Mouse (Mus musculus) heart, embryonic 15.5 days (tissue): ENCODE measurements around the gene A4galt. TPM values are rescaled to one million over a fixed set of nuclear protein-coding genes. Genes with fewer than 3 reads are reported as not detected.

Experiments
- ATAC-seq: fragments of 200-750 bp; cut with Nextera tagmentation; replicated peaks from 2 replicates; pipeline ENCODE4 v1.8.0; 2017; ENCODE audit warnings: low read depth, moderate TSS enrichment; ENCODE audit not compliant: insufficient number of reproducible peaks, insufficient read depth, low FRiP score
- H3K27ac ChIP-seq: fragments of 300-500 bp; sonication (generic); 2 replicates; pipeline ENCODE4 v1.5.1; 2015; ENCODE audit warnings: mild to moderate bottlenecking, inconsistent platforms
- H3K27me3 ChIP-seq: fragments of 300-500 bp; sonication (generic); 2 replicates; pipeline ENCODE4 v1.6.1; 2015; ENCODE audit warnings: inconsistent platforms
- H3K36me3 ChIP-seq: fragments of 300-500 bp; sonication (generic); 2 replicates; pipeline ENCODE4 v1.6.1; 2015; ENCODE audit warnings: mild to moderate bottlenecking, inconsistent platforms
- H3K4me1 ChIP-seq: fragments of 300-500 bp; sonication (generic); replicated peaks from 2 replicates; pipeline ENCODE4 v1.6.1; 2015; ENCODE audit warnings: inconsistent platforms
- H3K4me2 ChIP-seq: fragments of 300-500 bp; sonication (generic); 2 replicates; pipeline ENCODE4 v1.6.1; 2015; ENCODE audit warnings: inconsistent platforms, mild to moderate bottlenecking, moderate library complexity
- H3K4me3 ChIP-seq: fragments of 300-500 bp; sonication (generic); 2 replicates; pipeline ENCODE4 v1.5.1; 2015; ENCODE audit warnings: mild to moderate bottlenecking, inconsistent platforms
- H3K9ac ChIP-seq: fragments of 300-500 bp; sonication (generic); 2 replicates; pipeline ENCODE4 v1.6.1; 2015; ENCODE audit warnings: mild to moderate bottlenecking, inconsistent platforms
- H3K9me3 ChIP-seq: fragments of 300-500 bp; sonication (generic); replicated peaks from 2 replicates; pipeline ENCODE4 v1.6.1; 2016; ENCODE audit warnings: inconsistent platforms
- WGBS: fragments of 180-500 bp; shearing (Covaris S2); methylation state at CpG from one replicate; pipeline ENCODE4 v1.1.7; 2015; ENCODE audit warnings: mixed read lengths; 5-methylcytosine and 5-hydroxymethylcytosine counted together
- polyA plus RNA-seq: library from polyadenylated mRNA; unstranded; fragments of >200 nt; fragmentation: Nextera tagmentation; extraction: Ambion mirVana; gene quantifications from 2 replicates; pipeline ENCODE4 v1.2.1, GENCODE M21; 2015

The A4galt gene
- polyA plus RNA-seq, 1 experiment from 2014 or later, result 1.3 TPM

DNA sequence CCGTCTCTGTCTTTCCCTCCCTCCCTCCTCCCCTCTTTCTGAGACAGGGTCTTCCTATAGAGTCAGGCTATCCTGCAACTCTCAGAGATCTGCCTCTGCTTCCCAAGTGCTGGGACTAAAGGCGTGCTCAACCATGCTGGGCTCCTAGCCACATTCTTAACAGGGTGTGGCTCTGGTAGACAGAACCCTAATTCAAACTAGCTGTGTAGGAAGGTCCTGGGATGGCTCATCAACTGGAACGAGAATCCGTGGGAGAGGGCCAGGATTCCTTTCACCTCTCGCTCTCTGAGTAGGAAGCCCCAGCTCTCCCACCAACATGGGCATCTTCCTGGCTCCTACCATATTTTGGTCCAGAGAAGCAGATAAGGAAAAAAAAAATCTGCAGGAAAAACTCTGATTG, 69.2 kb downstream of the A4galt start:
- no peak overlapping the region for H3K27ac ChIP-seq
- 45% methylated on average over 5 of the region's 5 CpGs for WGBS
- 0 out of 2 replicates have a peak, but pooled peaks cover 2% of the 10 kb centered on the region for H3K4me1 ChIP-seq
- no peaks in the 10 kb centered on the region for H3K27me3 ChIP-seq
- no peak overlapping the region for H3K4me2 ChIP-seq
- no peak overlapping the region for H3K4me3 ChIP-seq
- no peak for ATAC-seq
- H3K9ac ChIP-seq, result no peak overlapping the region
- H3K36me3 ChIP-seq, result no peaks in the 10 kb centered on the region
- H3K9me3 ChIP-seq, result no peaks in the 10 kb centered on the region

DNA sequence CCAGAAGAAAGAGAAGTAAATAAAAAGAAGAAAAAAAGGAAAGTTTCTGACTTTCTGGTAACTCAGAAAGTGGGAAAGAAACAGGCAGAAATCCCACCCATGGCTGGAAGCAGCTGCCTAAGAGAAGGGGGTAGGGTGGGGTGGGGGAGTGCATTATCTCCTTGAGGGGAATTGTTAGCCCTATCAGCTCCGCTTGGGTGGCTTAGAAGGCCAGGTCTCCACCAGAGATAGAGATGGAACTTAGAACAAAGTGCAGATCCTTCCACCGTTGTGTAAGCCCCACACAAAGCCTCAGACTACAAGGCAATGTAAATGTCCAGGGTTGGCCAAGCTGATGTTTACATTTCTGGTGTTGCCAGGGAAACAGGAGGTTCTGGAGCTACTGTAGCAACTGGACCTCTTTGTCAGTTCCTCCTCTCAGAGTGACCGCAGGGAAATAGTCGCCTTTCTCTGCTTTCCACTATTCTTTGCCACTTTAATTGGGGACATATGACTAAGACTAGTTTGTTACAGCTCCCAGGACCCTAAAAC, 69.7 kb downstream of the A4galt start:
- no peak overlapping the region for H3K4me3 ChIP-seq
- no peak for ATAC-seq

DNA sequence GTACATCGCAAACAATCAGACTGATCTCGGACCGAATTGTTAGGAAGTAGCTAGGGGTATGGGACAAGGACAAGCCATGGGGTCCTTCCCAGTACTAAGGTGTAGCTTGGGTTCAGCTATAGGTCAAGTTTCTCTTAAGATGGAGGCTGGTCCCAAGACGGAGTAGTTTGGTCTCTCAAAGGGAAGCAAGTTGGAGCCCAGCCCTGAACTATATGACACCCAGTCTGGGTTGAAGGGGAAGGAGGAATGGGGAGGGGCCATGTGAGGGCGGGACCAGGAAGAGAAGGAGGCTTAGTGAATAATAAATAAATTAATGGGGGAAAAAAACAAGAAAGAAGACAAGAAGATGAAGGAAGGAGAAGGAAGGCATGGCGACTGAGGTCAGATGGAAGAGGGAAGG, 71.6 kb downstream of the A4galt start:
- no peak for ATAC-seq
- H3K36me3 ChIP-seq, result no peaks in the 10 kb centered on the region
- H3K4me3 ChIP-seq, result no peak overlapping the region
- H3K4me1 ChIP-seq, result 0 out of 2 replicates have a peak, but pooled peaks cover 2% of the 10 kb centered on the region
- H3K4me2 ChIP-seq, result no peak overlapping the region
- 80% methylated on average over 6 of the region's 6 CpGs for WGBS
- no peak overlapping the region for H3K9ac ChIP-seq
- H3K9me3 ChIP-seq, result no peaks in the 10 kb centered on the region
- H3K27ac ChIP-seq, result no peak overlapping the region
- H3K27me3 ChIP-seq, result no peaks in the 10 kb centered on the region

More for the DNA sequence above, 69.7 kb downstream of the A4galt start:
- Histone ChIP-seq H3K27ac (no peak overlapping the region), H3K9ac (no peak overlapping the region), H3K36me3 (no peaks in the 10 kb centered on the region), H3K4me2 (no peak overlapping the region), H3K4me1 (0 out of 2 replicates have a peak, but pooled peaks cover 2% of the 10 kb centered on the region), H3K27me3 (no peaks in the 10 kb centered on the region), H3K9me3 (no peaks in the 10 kb centered on the region)
- WGBS, result 43% methylated on average over 4 of the region's 4 CpGs

Other genes starting within 250 kb of the A4galt start
- gene Nfam1, start 218.5 kb downstream of the A4galt start, polyA plus RNA-seq, result 1.8 and 3.9 TPM in 2 replicates
- gene Serhl, start 162.3 kb downstream of the A4galt start, polyA plus RNA-seq, result 61.5 and 66.3 TPM in 2 replicates
- 35.0 and 42.6 TPM in 2 replicates for gene Rrp7a, start 129.0 kb downstream of the A4galt start, polyA plus RNA-seq
- 59.0 and 83.2 TPM in 2 replicates for gene Poldip3, start 102.4 kb downstream of the A4galt start, polyA plus RNA-seq
- gene Cyb5r3, start 79.2 kb downstream of the A4galt start, polyA plus RNA-seq, result 114 and 155 TPM in 2 replicates
- 37.7 and 40.1 TPM in 2 replicates for gene Arfgap3, start 98.5 kb upstream of the A4galt start, polyA plus RNA-seq
- 59.3 and 75.3 TPM in 2 replicates for gene Pacsin2, start 212.8 kb upstream of the A4galt start, polyA plus RNA-seq